Comparison of ENCODE assay signal across 8 mouse cellular contexts in genomic region chr16:31199591-31199925, GRCm38 (mm10). TPM values are rescaled to one million over a fixed set of nuclear protein-coding genes. Genes with fewer than 3 reads are reported as not detected.
DNase-seq lines count a peak whose midpoint lies in the region; ATAC-seq and TF ChIP-seq lines count a peak whose summit lies in the region.

No protein-coding gene starts in this region.

- H3K9ac ChIP-seq in hindbrain, embryonic 14.5 days, result peak overlapping the region; percentile 93
- H3K9ac ChIP-seq in limb, embryonic 13.5 days, result peak overlapping the region; percentile 92
- peak overlapping the region; percentile 96; the same call in 1 of the 2 replicates for H3K9ac ChIP-seq in midbrain, postnatal 0 days (replicated peaks; ENCODE audit: low read length, poor library complexity, severe bottlenecking)

- no peaks in the 10 kb centered on the region for H3K36me3 ChIP-seq in hindbrain, embryonic 14.5 days (replicated peaks; ENCODE audit: control insufficient read depth, insufficient read depth)
- H3K36me3 ChIP-seq in limb, embryonic 13.5 days, result no peaks in the 10 kb centered on the region
- H3K36me3 ChIP-seq in midbrain, postnatal 0 days (ENCODE audit: insufficient read depth, low read length), result no peaks in the 10 kb centered on the region

- H3K27ac ChIP-seq in cerebellum, adult 2 months (ENCODE audit: insufficient read depth, low read length), result no peak overlapping the region; the same call in 1 of the 2 replicates
- peak overlapping the region; percentile 91; the same call in 1 of the 2 replicates for H3K27ac ChIP-seq in hindbrain, embryonic 14.5 days
- H3K27ac ChIP-seq in limb, embryonic 13.5 days, result peak overlapping the region; percentile 92; the same call in 1 of the 2 replicates
- peak overlapping the region; percentile 98; the same call in 1 of the 2 replicates for H3K27ac ChIP-seq in midbrain, postnatal 0 days (ENCODE audit: low read depth, low read length)

- WGBS in cerebellum, adult 2 months, result under 1% methylated on average over 14 of the region's 14 CpGs
- WGBS in hindbrain, embryonic 14.5 days, result 2% methylated on average over 14 of the region's 14 CpGs
- WGBS in limb, embryonic 13.5 days, result 1% methylated on average over 14 of the region's 14 CpGs
- 3% methylated on average over 14 of the region's 14 CpGs for WGBS in midbrain, postnatal 0 days

- H3K4me1 ChIP-seq in cerebellum, adult 2 months (ENCODE audit: control insufficient read depth, insufficient read depth, low read length), result peaks cover 10% of the 10 kb centered on the region
- H3K4me1 ChIP-seq in hindbrain, embryonic 14.5 days (replicated peaks; ENCODE audit: control insufficient read depth, insufficient read depth, low read length), result peaks cover 12% of the 10 kb centered on the region; the same call in 1 of the 2 replicates
- peaks cover 20% of the 10 kb centered on the region for H3K4me1 ChIP-seq in limb, embryonic 13.5 days
- 0 out of 2 replicates have a peak, but pooled peaks cover 3% of the 10 kb centered on the region for H3K4me1 ChIP-seq in midbrain, postnatal 0 days (ENCODE audit: insufficient read depth, low read length)

- H3K27me3 ChIP-seq in cerebellum, adult 2 months (ENCODE audit: control insufficient read depth, insufficient read depth, low read length), result no peaks in the 10 kb centered on the region
- no peaks in the 10 kb centered on the region for H3K27me3 ChIP-seq in hindbrain, embryonic 14.5 days (ENCODE audit: control insufficient read depth, insufficient read depth, low read length)
- no peaks in the 10 kb centered on the region for H3K27me3 ChIP-seq in limb, embryonic 13.5 days
- H3K27me3 ChIP-seq in midbrain, postnatal 0 days (ENCODE audit: insufficient read depth, low read length), result no peaks in the 10 kb centered on the region

- H3K4me3 ChIP-seq in cerebellum, adult 2 months (replicated peaks; ENCODE audit: insufficient read depth, low read depth, low read length), result peak overlapping the region; percentile 70
- H3K4me3 ChIP-seq in hindbrain, embryonic 14.5 days (replicated peaks; ENCODE audit: low read length), result peak overlapping the region; percentile 87
- peak overlapping the region; percentile 96 for H3K4me3 ChIP-seq in limb, embryonic 13.5 days
- H3K4me3 ChIP-seq in midbrain, postnatal 0 days (ENCODE audit: low read depth, low read length), result peak overlapping the region; percentile 72

- H3K9me3 ChIP-seq in hindbrain, embryonic 14.5 days (ENCODE audit: control insufficient read depth, low read length), result no peaks in the 10 kb centered on the region
- H3K9me3 ChIP-seq in limb, embryonic 13.5 days, result no peaks in the 10 kb centered on the region
- H3K9me3 ChIP-seq in midbrain, postnatal 0 days (ENCODE audit: low read length), result no peaks in the 10 kb centered on the region

- TF ChIP-seq CTCF in cerebellum, adult 2 months (IDR thresholded peaks at IDR 0.05; ENCODE audit: borderline replicate concordance, insufficient read depth, low read depth, low read length), result no peak
- TF ChIP-seq CTCF in midbrain, postnatal 0 days (IDR thresholded peaks at IDR 0.05), result no peak

- ATAC-seq in hindbrain, embryonic 14.5 days (ENCODE audit: low FRiP score), result no peak
- ATAC-seq in limb, embryonic 13.5 days (ENCODE audit: low FRiP score, low read depth), result no peak
- no peak for ATAC-seq in midbrain, postnatal 0 days (ENCODE audit: low FRiP score)

- H3K4me2 ChIP-seq in hindbrain, embryonic 14.5 days (replicated peaks), result peak overlapping the region; percentile 78
- H3K4me2 ChIP-seq in limb, embryonic 13.5 days (replicated peaks), result peak overlapping the region; percentile 84
- H3K4me2 ChIP-seq in midbrain, postnatal 0 days (ENCODE audit: low read depth, low read length, poor library complexity, severe bottlenecking), result peak overlapping the region; percentile 82

- no peak for TF ChIP-seq POLR2A in cerebellum, adult 2 months (IDR thresholded peaks at IDR 0.05; ENCODE audit: borderline replicate concordance, insufficient read depth, low read length)

- DNase-seq in adrenal gland, postnatal 10 days, result peak; percentile 60
- DNase-seq in adrenal gland, postnatal 4 days (ENCODE audit: low spot score in 2 of 2), result no peak
- DNase-seq in cerebellum, adult 2 months, result peak; percentile 54 to 64
- DNase-seq in frontal cortex, postnatal 10 days (ENCODE audit: low spot score in 2 of 2), result peak; percentile 37 to 40
- DNase-seq in hindbrain, embryonic 14.5 days (ENCODE audit: low spot score), result peak; percentile 43
- DNase-seq in midbrain, postnatal 0 days (ENCODE audit: low spot score), result peak; percentile 56
- peak; percentile 71 for DNase-seq in testis, postnatal 14 days (ENCODE audit: low spot score)

RNA-seq across cellular contexts. Expression of gene Acap2, which starts 1.5 kb away (rescaled TPM):
- total RNA-seq in adrenal gland, postnatal 10 days (2021), result 10 to 100 TPM; 39.0 to 39.1 TPM
- 10 to 100 TPM; 49.8 to 49.9 TPM for total RNA-seq in adrenal gland, postnatal 4 days (2021)
- polyA plus RNA-seq in cerebellum, adult 2 months (2012; rRNA removed), result 36.9 and 38.9 TPM in 2 replicates
- polyA plus RNA-seq in hindbrain, embryonic 14.5 days (2014; fragmentation: Nextera tagmentation; extraction: Ambion mirVana), result 15.8 TPM in 2 replicates
- 18.6 and 20.9 TPM in 2 replicates for polyA plus RNA-seq in limb, embryonic 13.5 days (2015; fragmentation: Nextera tagmentation; extraction: Ambion mirVana)
- 26.7 and 39.4 TPM in 2 replicates for total RNA-seq in midbrain, postnatal 0 days (2014; rRNA removed)
- 9.0 and 10.9 TPM in 2 replicates for polyA plus RNA-seq in midbrain, postnatal 0 days (2015; fragmentation: Nextera tagmentation; extraction: Ambion mirVana)

Comparison
In these comparisons a context has a peak if more than half of its experiments do, and no peak if none do; other contexts are left out.
1. DNase-seq: peak in adrenal gland, postnatal 10 days (single experiment), cerebellum, adult 2 months (2 of 2), frontal cortex, postnatal 10 days (2 of 2), hindbrain, embryonic 14.5 days (single experiment), midbrain, postnatal 0 days (single experiment) and testis, postnatal 14 days (single experiment); none in adrenal gland, postnatal 4 days (0 of 2).
2. Peak in every context shown above with its lines, with median percentiles within 50 percentile points of each other: H3K4me3 ChIP-seq, H3K4me2 ChIP-seq and H3K9ac ChIP-seq.